Mouse (Mus musculus): ENCODE results near the gene Polr3e. TPM values are rescaled to one million over a fixed set of nuclear protein-coding genes. Genes with fewer than 3 reads are reported as not detected.

Polr3e gene
- total and polyA plus RNA-seq, 3 experiments: 22.3 to 38.1 (median 33.6) TPM

GRCm38 (mm10) chr7:120883523-120884290 is 33.8 kb upstream of the Polr3e start:
- Histone ChIP-seq H3K27me3 (replicated peaks) (no peaks in the 10 kb centered on the region), H3K79me2 (replicated peaks; ENCODE audit: control insufficient read depth, extremely low read depth, insufficient read depth, poor library complexity, severe bottlenecking) (no peaks in the 10 kb centered on the region), H3K4me2 (ENCODE audit: insufficient read depth, low read depth, poor library complexity, severe bottlenecking) (no peak overlapping the region), H3K4me3 (replicated peaks in 1 of 3; ENCODE audit: low read depth in 2 of 3, low read length in 2 of 3, poor library complexity in 1 of 3) (no peak overlapping the region), H3K27ac (ENCODE audit: insufficient read depth, low read depth) (no peak overlapping the region), H3K4me1 (ENCODE audit: control insufficient read depth in 1 of 2, insufficient read depth in 2 of 2) (peaks cover 0 to 31% of the 10 kb centered on the region in 2 experiments; a peak in 2 of 4 replicates), H3K9ac (ENCODE audit: insufficient read depth, low read depth) (no peak overlapping the region), H3K36me3 (replicated peaks in 1 of 2; ENCODE audit: control insufficient read depth in 1 of 2, insufficient read depth in 1 of 2, low read length in 1 of 2) (peaks cover 0 to 66% of the 10 kb centered on the region in 2 experiments), H3K9me3 (replicated peaks; ENCODE audit: low read length) (peaks cover 7% of the 10 kb centered on the region)
- TF ChIP-seq TBP (conservative IDR thresholded peaks at IDR 0.05; ENCODE audit: low read depth, low read length) (no peak), MXI1 (IDR thresholded peaks at IDR 0.05; ENCODE audit: low read depth, low read length) (no peak), ZNF384 (IDR thresholded peaks at IDR 0.05; ENCODE audit: low read depth, low read length) (no peak), MYC (IDR thresholded peaks at IDR 0.05; ENCODE audit: low read depth, low read length) (no peak), POLR2AphosphoS2 (IDR thresholded peaks at IDR 0.05; ENCODE audit: low read depth, low read length) (no peak), NRF1 (IDR thresholded peaks at IDR 0.05; ENCODE audit: low read depth, low read length) (no peak)
- in situ Hi-C loops (cut with MboI; ENCODE audit: low pct_ligation_motif_present, low pct_unique_long_range_greater_than_20kb, low sequenced_read_pairs): no loop called here
- dilution Hi-C loops (cut with MboI; ENCODE audit: extremely low pct_ligation_motif_present, extremely low pct_unique_long_range_greater_than_20kb, low sequenced_read_pairs): no loop called here
- no peak for DNase-seq (ENCODE audit: extremely low read depth)

- TF ChIP-seq ETS1 (conservative IDR thresholded peaks at IDR 0.05; ENCODE audit: low read depth, low read length): no peak
- H3K4me1 ChIP-seq (ENCODE audit: control insufficient read depth in 1 of 2, insufficient read depth in 2 of 2): peaks cover 0 to 27% of the 10 kb centered on the region in 2 experiments; a peak in 2 of 4 replicates
- DNase-seq (ENCODE audit: extremely low read depth): no peak
These were observed 32.8 kb upstream of the Polr3e start for GRCm38 (mm10) chr7:120884746-120885145.

GRCm38 (mm10) chr7:120893123-120893522 is 24.4 kb upstream of the Polr3e start:
- Histone ChIP-seq H3K4me1 (ENCODE audit: control insufficient read depth in 1 of 2, insufficient read depth in 2 of 2) (no peaks in the 10 kb centered on the region), H3K79me2 (replicated peaks; ENCODE audit: control insufficient read depth, extremely low read depth, insufficient read depth, poor library complexity, severe bottlenecking) (no peaks in the 10 kb centered on the region), H3K27ac (ENCODE audit: insufficient read depth, low read depth) (no peak overlapping the region), H3K27me3 (replicated peaks) (no peaks in the 10 kb centered on the region), H3K9me3 (replicated peaks; ENCODE audit: low read length) (no peaks in the 10 kb centered on the region), H3K4me3 (replicated peaks in 1 of 3; ENCODE audit: low read depth in 2 of 3, low read length in 2 of 3, poor library complexity in 1 of 3) (no peak overlapping the region), H3K4me2 (ENCODE audit: insufficient read depth, low read depth, poor library complexity, severe bottlenecking) (no peak overlapping the region), H3K9ac (ENCODE audit: insufficient read depth, low read depth) (no peak overlapping the region), H3K36me3 (replicated peaks in 1 of 2; ENCODE audit: control insufficient read depth in 1 of 2, insufficient read depth in 1 of 2, low read length in 1 of 2) (peaks cover 4 to 64% of the 10 kb centered on the region in 2 experiments)
- DNase-seq (ENCODE audit: extremely low read depth): no peak
- dilution Hi-C loops (cut with MboI; ENCODE audit: extremely low pct_ligation_motif_present, extremely low pct_unique_long_range_greater_than_20kb, low sequenced_read_pairs): no loop called here
- in situ Hi-C loops (cut with MboI; ENCODE audit: low pct_ligation_motif_present, low pct_unique_long_range_greater_than_20kb, low sequenced_read_pairs): no loop called here
- TF ChIP-seq SIN3A (IDR thresholded peaks at IDR 0.05; ENCODE audit: low read length): no peak
- no peak for TF ChIP-seq MXI1 (IDR thresholded peaks at IDR 0.05; ENCODE audit: low read depth, low read length)
- TF ChIP-seq MAX (IDR thresholded peaks at IDR 0.05; ENCODE audit: low read length): no peak
- TF ChIP-seq NRF1 (IDR thresholded peaks at IDR 0.05; ENCODE audit: low read depth, low read length): no peak
- TF ChIP-seq ZMIZ1 (IDR thresholded peaks at IDR 0.05; ENCODE audit: low read depth, low read length): no peak
- no peak for TF ChIP-seq ZC3H11A (IDR thresholded peaks at IDR 0.05; ENCODE audit: low read depth, low read length)
- TF ChIP-seq HCFC1 (IDR thresholded peaks at IDR 0.05; ENCODE audit: low read depth, low read length): no peak
- no peak for TF ChIP-seq CTCF (conservative IDR thresholded peaks at IDR 0.05 in 1 of 2, IDR thresholded peaks at IDR 0.05 in 1 of 2; ENCODE audit: low read depth in 2 of 2, low read length in 2 of 2)
- no peak for TF ChIP-seq POLR2A (IDR thresholded peaks at IDR 0.05; ENCODE audit: low read depth, low read length)
- no peak for TF ChIP-seq MAZ (IDR thresholded peaks at IDR 0.05; ENCODE audit: low read depth, low read length)
- no peak for TF ChIP-seq ELF1 (IDR thresholded peaks at IDR 0.05; ENCODE audit: low read depth, low read length)
- TF ChIP-seq RAD21 (IDR thresholded peaks at IDR 0.05; ENCODE audit: low read depth, low read length): no peak
- TF ChIP-seq KAT2A (IDR thresholded peaks at IDR 0.05; ENCODE audit: insufficient replicate concordance, low read length): no peak
- TF ChIP-seq JUN (IDR thresholded peaks at IDR 0.05; ENCODE audit: insufficient read depth, low read depth, low read length): no peak

More at GRCm38 (mm10) chr7:120884746-120885145, 32.8 kb upstream of the Polr3e start:
- Histone ChIP-seq H3K9ac (ENCODE audit: insufficient read depth, low read depth) (no peak overlapping the region), H3K4me3 (replicated peaks in 1 of 3; ENCODE audit: low read depth in 2 of 3, low read length in 2 of 3, poor library complexity in 1 of 3) (no peak overlapping the region), H3K9me3 (replicated peaks; ENCODE audit: low read length) (peaks cover 7% of the 10 kb centered on the region), H3K36me3 (replicated peaks in 1 of 2; ENCODE audit: control insufficient read depth in 1 of 2, insufficient read depth in 1 of 2, low read length in 1 of 2) (peaks cover 0 to 70% of the 10 kb centered on the region in 2 experiments), H3K27ac (ENCODE audit: insufficient read depth, low read depth) (no peak overlapping the region), H3K4me2 (ENCODE audit: insufficient read depth, low read depth, poor library complexity, severe bottlenecking) (no peak overlapping the region), H3K27me3 (replicated peaks) (no peaks in the 10 kb centered on the region), H3K79me2 (replicated peaks; ENCODE audit: control insufficient read depth, extremely low read depth, insufficient read depth, poor library complexity, severe bottlenecking) (no peaks in the 10 kb centered on the region)
- in situ Hi-C loops (cut with MboI; ENCODE audit: low pct_ligation_motif_present, low pct_unique_long_range_greater_than_20kb, low sequenced_read_pairs) (no loop called here), dilution Hi-C loops (cut with MboI; ENCODE audit: extremely low pct_ligation_motif_present, extremely low pct_unique_long_range_greater_than_20kb, low sequenced_read_pairs) (no loop called here)
